Mouse (Mus musculus) layer of hippocampus, adult 8-10 months (tissue): ENCODE data around the gene Wbp2. TPM values are rescaled to one million over a fixed set of nuclear protein-coding genes. Genes with fewer than 3 reads are reported as not detected.

Experiments
- DNase-seq, 2 experiments: peaks; one replicate each; pipeline ENCODE4 v3.0.0; 2022; ENCODE audit warnings: low spot score in 2 of 2
- total RNA-seq, 4 experiments: library from RNA; stranded (reverse); gene quantifications; 2 replicates each; pipeline ENCODE4 v1.2.4; 2022

Gene Wbp2
- total RNA-seq, 4 experiments from 2014 or later: 387 to 440 (median 429) TPM

- DNase-seq: no peak
Observed at GRCm38 (mm10) chr11:116091591-116091990, 4.8 kb upstream of the Wbp2 start.

DNA sequence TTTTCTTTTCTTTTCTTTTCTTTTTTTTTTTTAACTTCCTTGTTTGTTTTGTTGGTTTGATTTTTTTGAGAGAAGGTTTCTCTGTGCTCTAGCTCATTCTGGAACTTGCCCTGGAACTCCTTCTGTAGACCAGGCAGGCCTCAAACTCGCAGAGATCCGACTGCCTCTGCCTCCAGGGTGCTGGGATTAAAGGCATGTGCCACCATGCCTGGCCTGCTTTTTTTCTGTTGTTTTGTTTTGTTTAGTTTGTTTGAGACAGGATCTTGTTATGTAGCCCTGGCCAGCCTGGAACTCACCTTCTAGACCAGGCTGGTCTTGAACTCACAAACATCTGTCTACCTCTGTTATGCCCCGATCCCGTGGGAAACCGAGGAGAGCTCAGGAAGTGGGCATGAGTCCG is 2.8 kb upstream of the Wbp2 start:
- DNase-seq: no peak

DNA sequence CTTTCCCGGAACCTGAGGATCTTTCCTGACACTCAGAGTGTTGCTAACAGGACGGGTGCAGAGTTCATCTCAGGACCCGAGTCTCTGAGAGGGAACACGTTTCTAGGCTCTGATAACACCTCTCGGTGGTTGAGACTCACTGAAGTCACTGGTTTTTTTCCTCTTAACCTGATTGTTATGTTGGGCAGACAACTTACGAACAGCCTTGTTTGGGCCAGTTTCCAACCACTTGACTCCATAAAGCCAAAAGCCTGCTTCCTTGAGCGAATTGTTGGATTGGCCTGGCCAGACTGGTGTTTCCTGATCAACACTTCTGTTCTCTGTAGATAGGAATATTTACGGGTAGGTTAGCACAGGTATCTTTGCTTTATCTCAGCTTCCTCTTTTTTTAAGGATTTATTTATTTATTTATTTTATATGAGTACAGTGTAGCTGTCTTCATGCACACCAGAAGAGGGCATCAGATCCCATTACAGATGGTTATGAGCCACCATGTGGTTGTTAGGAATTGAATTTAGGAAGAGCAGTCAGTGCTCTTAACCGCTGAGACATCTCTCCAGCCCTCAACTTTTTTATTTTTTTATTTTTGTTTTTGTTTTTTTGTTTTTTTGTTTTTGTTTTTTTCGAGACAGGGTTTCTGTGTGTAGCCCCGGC is 2.1 kb upstream of the Wbp2 start:
- DNase-seq: no peak

DNA sequence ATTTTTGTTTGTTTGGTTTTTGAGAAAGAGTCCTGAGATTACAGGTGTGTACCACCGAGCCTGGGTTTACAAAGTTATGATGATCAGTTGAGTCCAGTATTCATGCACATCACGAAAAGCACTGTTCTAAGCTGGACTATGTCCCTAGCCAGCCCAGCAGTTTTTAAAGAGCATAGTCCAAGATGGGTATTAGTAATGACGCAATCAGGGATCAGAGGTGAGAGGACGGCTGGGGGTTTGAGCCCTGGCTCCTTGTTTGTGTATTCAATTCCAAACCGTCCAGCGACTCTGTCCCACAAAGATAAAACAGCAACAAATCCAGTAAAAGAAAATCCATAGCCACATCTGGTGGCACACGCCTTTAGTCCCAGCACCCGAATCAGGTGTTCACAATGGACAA is 1.4 kb upstream of the Wbp2 start:
- no peak for DNase-seq

DNA sequence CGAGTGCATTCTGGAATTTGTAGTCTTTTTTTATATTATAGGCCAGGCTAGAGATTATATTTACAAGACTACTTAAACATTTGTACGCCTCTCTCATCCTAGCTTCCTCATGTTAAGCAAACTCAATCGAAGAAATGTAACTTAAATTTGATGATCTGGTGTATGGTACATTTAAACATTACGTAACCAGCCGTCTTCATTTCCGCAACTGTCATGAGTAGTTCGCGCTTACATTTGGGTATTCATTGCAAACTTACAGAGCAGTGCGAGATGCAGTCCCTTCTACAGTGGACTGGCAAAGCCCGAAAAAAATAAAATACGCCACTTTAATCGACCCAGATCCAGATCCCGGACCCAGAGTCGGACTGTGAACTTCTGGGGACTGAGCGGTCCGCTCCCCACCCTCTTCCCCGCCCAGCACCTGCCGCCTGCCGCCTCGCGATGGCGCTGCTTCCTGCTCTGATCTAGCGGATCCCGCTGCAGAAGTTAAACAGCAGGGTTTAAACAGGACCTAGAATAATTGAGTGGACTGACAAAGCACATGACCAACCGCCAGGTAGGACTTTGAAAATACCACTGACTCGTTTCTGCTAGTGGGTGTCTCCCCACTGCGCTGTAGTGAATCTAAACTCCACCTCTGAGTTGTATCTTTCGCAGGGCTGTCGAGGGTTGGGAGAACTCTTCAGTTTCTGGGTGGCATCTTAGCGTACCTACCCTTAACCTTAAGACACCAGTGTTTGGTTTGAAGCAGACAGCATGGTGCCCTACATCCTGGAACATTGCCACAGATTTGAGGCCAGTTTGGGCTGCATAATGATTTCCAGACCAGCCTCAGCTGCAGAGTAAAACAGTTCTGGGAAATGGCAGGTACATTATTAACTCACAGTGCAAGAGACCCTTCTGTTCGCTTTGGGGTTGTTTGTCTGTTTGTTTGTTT is 667 bp upstream of the Wbp2 start:
- peak; percentile 68 to 80 for DNase-seq

DNA sequence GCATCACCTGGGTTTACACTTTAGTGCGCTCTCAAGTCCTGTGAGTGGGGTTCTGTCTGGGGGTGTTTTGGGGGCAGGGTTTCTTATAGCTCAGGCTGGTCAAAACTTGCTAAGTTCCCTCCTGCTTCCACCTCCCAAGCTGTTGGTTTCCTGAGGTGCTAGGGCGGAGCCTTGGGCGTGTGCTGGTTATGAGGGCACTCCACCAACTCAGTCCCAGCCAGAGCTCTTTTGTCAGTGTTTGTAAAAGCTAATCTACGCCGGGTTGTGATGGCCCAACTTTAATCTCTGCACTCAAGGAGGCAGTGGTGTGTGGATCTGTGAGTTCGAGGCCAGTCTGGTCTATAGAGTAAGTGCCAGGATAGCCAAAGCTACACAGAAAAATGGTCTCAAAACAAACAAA is 2.6 kb downstream of the Wbp2 start:
- no peak for DNase-seq

- no peak for DNase-seq
Observed at GRCm38 (mm10) chr11:116083096-116083672, 3.6 kb downstream of the Wbp2 start.

DNA sequence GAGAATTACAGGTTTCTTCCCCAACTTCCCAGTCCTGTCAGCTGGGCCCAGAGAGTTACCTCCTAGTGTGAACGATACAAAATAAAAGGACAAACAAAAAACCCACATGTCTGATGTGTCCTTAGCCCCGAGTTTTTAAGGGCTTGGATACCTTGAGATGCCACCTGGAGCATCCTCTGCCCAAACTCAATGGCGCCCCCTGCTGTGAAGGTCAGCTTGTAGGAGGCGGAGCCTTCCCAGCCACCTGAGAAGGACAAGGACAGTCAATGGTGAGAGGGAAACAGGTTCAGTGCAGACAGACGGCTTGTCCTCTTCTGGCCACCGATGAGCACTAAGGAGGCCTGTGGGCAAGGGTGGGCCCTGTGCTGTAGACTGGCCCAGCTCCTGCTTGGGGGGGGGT is 5.7 kb downstream of the Wbp2 start:
- DNase-seq: no peak

DNA sequence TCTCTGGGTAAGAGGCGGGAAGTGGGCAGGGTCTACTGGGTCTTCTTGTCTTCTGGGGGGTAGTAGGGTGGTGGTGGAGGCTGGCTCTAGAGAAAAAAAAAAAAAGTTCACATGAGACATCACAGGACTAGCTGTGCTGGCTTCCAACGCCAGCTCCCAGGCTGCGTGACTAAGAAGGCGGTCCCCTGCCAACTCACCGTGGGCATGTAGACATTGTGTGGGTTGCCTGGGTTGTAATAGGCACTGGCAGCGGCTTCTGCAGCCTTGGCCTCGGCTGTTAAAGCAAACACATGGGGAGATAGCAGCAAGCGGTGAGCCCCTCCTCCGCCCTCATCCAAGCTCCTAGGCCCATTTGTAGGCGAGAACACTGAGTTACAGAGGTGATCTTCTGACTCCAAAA is 7.3 kb downstream of the Wbp2 start:
- DNase-seq: peak; percentile 87 to 89

- DNase-seq: no peak
Observed at GRCm38 (mm10) chr11:116078676-116079320, 8.0 kb downstream of the Wbp2 start.

GRCm38 (mm10) chr11:116078221-116078620 is 8.6 kb downstream of the Wbp2 start:
- no peak for DNase-seq

DNA sequence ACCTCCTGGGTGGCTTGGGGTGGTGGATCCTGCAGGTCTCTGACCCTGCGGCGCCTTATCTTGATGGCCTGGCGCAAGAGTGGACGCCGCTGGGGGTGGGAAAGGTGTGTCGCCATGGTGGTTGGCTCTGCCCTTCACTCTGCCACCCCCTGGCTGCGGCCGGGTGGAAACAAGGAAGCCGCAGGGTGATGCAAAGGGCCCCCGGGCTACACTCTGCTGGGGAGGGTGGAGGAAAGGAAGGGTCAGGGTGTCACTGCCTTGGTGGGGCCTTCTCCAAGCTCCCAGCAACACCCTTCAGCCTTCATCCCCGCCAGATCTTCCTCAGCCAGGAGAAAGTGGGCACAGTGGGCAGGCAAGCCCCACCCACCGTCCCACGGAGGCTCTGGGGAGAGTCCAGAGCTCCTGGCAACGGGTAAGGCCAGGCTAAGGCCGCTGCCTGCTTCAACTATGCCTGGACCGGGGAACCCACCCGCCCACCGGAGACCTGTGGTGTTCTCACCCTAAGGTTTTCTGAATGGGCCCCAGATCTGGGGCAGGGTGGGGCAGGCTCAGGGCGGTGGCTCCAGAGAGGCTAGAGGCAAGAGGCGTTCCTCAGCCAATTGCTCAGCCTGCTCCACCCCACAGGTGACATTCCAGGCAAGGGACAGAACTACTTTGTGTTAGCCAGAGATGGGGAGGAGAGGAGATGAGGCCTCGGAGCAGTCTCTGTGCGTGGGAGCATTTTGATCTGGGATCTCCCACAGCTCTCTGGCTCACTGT is 9.2 kb downstream of the Wbp2 start, which contains the start of gene Unc13d:
Unc13d (minus strand) TSS at position 516 of the 759 bp plus-strand sequence.
- no peak for DNase-seq

- DNase-seq: no peak
Observed at GRCm38 (mm10) chr11:116076836-116077235, 10.0 kb downstream of the Wbp2 start.

DNA sequence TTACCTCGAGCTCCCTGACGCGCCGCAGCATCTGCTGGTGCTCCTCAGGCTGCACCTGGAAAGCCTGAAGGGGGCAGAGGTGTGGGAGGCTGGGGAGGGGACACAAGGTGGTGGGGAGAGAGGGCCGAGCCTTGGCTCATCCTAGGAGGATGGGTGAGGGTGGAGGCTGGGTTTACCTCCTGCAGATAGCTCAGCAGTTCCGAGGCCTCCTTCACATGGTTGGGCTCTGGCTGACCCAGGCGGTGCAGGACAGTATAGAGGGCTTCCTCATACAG is 10.6 kb downstream of the Wbp2 start:
- no peak for DNase-seq

- no peak for DNase-seq
Observed at GRCm38 (mm10) chr11:116075539-116076265, 11.1 kb downstream of the Wbp2 start.

DNA sequence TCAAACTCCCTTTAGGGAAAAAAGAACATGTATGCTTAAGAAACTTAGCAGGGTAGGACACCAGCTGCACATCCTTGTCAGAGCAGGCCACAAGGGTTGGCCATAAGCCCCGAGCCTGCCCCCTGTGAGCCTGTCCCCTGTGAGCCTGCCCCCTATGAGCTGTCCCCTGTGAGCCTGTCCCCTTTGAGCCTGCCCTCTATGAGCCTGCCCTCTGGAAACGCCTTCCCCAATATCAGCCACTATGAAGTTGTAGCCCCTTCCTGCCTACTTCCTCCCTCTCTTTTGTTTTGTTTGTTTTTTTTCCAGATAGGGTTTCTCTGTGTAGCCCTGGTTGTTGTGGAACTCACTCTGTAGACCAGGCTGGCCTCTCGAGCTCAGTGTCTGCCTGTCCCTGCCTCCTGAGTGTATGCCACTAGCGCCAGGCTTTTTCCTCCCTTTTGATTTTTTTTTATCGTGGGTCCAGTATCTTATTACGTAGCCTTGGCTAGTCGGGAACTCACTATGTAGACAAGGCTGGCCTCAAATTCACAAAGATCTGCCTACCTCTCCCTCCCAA is 12.3 kb downstream of the Wbp2 start:
- DNase-seq: no peak

GRCm38 (mm10) chr11:116072608-116073007 is 14.2 kb downstream of the Wbp2 start:
- no peak for DNase-seq

DNA sequence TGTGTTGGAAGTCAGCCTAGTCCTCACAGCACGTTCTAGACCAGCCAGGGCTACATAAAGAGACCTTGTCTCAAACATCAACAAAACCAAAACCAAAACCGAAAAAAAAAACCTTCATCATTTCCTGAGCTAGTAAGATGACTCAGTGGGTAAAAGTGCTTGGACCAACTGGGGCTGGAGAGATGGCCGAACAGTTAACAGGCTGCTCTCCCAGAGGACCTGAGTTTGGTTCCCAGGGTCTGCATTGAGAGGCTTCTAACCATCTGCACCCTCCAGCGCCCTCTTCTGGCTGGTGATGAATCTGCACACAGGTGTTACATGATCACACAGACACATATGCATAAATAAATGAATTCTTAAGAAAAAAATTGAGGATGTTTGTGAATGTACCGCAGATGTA is 15.3 kb downstream of the Wbp2 start:
- no peak for DNase-seq

DNA sequence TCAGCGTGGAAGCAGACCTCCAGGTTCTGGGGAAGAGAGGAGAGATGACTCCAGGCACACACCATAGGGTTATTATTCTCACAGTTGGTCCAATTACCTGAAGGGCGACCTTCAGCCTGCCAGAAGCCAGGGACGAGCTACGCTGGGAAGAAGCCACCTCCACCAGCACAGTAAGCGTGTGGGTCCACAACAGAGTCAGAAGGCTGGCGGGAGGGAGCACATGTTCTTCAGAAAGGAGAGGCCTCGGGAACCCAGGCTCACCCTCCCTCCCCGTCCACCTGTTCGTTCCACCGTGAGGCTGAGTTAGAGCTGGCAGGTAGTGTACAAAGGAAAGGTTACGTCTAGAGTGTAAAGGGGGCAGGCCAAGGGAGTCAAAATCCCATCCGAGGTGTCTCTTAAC is 21.4 kb downstream of the Wbp2 start:
- DNase-seq: no peak

- DNase-seq: no peak
Observed at GRCm38 (mm10) chr11:116064187-116064867, 22.5 kb downstream of the Wbp2 start.
